Mouse (Mus musculus): Measurements from ENCODE around the gene Brdt. TPM values are rescaled to one million over a fixed set of nuclear protein-coding genes. Genes with fewer than 3 reads are reported as not detected.
A peak's percentile ranks its signal among the peaks of the same experiment; 100 is the strongest.

The Brdt gene
- polyA plus RNA-seq (2012; rRNA removed), result 9.2 and 10.7 TPM in 2 replicates

DNA sequence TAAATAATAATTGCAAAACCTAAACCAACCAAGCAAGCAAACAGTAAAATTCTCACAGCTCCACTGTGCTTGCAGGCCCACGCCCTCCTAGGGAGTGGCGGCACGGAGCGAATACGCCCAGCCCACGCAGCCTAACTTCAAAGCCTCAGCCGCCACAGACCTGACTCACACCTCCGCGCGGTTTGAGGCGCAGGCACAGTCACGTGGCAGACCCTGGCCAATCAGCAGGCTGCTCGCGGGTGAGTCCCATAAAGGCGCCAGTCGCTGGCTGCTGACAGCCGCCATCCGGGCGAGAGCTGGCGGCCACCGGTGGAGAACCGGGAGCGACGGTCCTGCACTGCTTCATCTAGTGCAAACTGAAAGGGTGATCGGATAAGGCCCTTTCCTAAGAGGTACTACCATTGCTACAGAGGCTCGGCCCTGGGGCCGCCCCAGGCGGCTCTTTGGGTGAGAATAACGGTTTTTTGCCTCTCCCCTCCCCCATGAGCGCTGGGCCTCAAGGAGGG is at the start of gene Brdt:
TSS of gene Brdt (plus strand) at position 244 of the 506 bp plus-strand sequence.
- TF ChIP-seq POLR2A (IDR thresholded peaks at IDR 0.05; ENCODE audit: borderline replicate concordance, insufficient read depth, low read length) (no peak), CTCF (IDR thresholded peaks at IDR 0.05; ENCODE audit: borderline replicate concordance, insufficient read depth, low read depth, low read length) (no peak)
- 90% methylated on average over 30 of the region's 30 CpGs for WGBS

DNA sequence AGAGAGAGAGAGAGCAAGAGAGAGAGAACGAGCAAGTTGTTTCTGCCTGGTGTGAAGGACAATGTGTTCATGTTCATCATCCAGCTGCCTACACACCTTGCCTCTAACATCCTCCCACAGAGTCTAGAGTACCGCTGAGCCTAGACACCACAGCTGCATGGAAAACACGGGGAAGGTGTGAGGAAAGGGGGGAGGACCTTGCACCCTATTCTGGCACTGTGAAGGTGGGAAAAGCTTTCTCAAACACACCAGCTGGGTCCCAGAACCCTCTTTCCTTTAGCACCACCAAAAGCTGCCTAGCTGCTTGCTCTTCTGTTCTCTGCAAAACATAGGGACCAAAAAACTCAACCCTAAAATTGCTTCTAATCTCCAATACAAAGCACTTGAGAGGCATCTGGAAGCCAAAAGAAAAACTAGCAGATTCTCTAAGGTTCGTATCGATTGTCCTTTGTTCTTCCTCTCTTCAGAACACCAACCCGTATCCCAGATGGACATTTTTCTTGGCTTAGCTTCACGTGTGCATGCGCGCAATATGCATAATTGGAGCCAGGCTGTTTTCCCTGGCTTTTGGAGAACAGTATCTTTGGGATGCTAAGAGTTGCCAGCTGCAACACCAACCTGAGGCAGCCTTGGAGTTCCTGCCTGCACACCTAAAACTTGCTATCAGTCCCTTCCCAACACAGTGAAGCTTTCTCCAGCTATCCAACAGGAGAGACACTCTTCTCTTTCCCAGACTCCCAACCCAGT is 48.2 kb upstream of the Brdt start:
- Histone ChIP-seq H3K27me3 (ENCODE audit: control insufficient read depth, insufficient read depth, low read length) (no peaks in the 10 kb centered on the region), H3K27ac (ENCODE audit: insufficient read depth, low read length) (no peak overlapping the region), H3K4me1 (ENCODE audit: control insufficient read depth, insufficient read depth, low read length) (peaks cover 36% of the 10 kb centered on the region), H3K4me3 (replicated peaks; ENCODE audit: insufficient read depth, low read depth, low read length) (no peak overlapping the region)
- WGBS, result 35% methylated on average over 9 of the region's 9 CpGs
- peak in 1 of 2 experiments; percentile 66 for DNase-seq
- TF ChIP-seq POLR2A (IDR thresholded peaks at IDR 0.05; ENCODE audit: borderline replicate concordance, insufficient read depth, low read length) (no peak), CTCF (IDR thresholded peaks at IDR 0.05; ENCODE audit: borderline replicate concordance, insufficient read depth, low read depth, low read length) (no peak)

More for the DNA sequence above, at the start of gene Brdt:
- Histone ChIP-seq H3K4me1 (ENCODE audit: control insufficient read depth, insufficient read depth, low read length) (no peaks in the 10 kb centered on the region), H3K27me3 (ENCODE audit: control insufficient read depth, insufficient read depth, low read length) (no peaks in the 10 kb centered on the region), H3K27ac (ENCODE audit: insufficient read depth, low read length) (no peak within 1 kb of the TSS), H3K4me3 (replicated peaks; ENCODE audit: insufficient read depth, low read depth, low read length) (no peak within 1 kb of the TSS)
- no peak for DNase-seq

DNA sequence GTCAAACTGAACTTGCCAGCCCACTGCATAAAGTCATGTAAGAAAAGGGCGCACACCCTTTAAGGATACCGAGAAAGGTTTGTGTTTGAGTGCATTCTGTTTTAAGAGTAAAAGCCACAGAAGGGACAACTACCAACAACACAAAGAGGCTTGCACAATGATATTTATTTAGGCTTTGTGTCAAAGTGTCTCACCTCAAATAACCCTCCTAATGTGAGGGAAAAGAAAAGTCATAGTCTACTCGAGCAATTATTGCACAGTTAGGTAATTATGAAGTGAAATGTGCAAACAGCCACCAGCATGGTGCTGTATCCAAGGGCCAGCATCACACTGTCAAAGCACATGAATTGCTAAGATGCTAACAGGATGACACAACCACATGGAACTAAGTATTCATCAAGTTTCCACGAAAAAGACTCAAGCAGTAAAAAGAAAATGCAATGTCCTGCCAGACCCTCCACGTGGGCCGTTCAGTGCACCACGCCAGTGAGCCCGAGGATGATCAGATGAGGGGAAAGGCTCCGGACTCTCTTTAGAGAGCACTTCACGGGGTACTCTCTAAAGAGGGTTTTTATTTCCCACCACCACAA is 46.9 kb upstream of the Brdt start:
- H3K27ac ChIP-seq (ENCODE audit: insufficient read depth, low read length), result no peak overlapping the region
- no peak for DNase-seq
- no peak overlapping the region for H3K4me3 ChIP-seq (replicated peaks; ENCODE audit: insufficient read depth, low read depth, low read length)
- peaks cover 30% of the 10 kb centered on the region for H3K4me1 ChIP-seq (ENCODE audit: control insufficient read depth, insufficient read depth, low read length)
- WGBS, result 80% methylated on average over 10 of the region's 10 CpGs
- TF ChIP-seq POLR2A (IDR thresholded peaks at IDR 0.05; ENCODE audit: borderline replicate concordance, insufficient read depth, low read length) (no peak), CTCF (IDR thresholded peaks at IDR 0.05; ENCODE audit: borderline replicate concordance, insufficient read depth, low read depth, low read length) (no peak)
- no peaks in the 10 kb centered on the region for H3K27me3 ChIP-seq (ENCODE audit: control insufficient read depth, insufficient read depth, low read length)

DNA sequence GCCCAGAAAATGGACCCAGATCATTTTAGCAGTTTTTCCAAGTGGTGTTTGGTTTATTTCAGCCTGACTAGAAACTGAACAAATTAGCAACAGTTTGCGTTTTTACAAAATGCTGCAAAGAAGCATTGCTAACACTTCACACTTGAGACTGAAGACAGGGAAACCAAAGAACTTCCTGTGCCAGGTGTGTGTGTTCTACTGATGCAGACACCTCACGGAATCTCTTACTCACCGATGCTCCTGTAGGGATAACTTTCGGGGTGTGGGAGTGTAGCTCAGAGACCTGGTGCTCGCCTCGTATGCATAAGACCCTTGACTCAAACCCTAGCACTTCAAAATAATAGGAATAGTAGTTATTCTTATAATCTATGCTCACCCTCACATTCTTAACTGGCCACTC is 45.4 kb upstream of the Brdt start:
- no peak for TF ChIP-seq POLR2A (IDR thresholded peaks at IDR 0.05; ENCODE audit: borderline replicate concordance, insufficient read depth, low read length)
- no peak for TF ChIP-seq CTCF (IDR thresholded peaks at IDR 0.05; ENCODE audit: borderline replicate concordance, insufficient read depth, low read depth, low read length)
- DNase-seq, result no peak
- 91% methylated on average over 6 of the region's 6 CpGs for WGBS

DNA sequence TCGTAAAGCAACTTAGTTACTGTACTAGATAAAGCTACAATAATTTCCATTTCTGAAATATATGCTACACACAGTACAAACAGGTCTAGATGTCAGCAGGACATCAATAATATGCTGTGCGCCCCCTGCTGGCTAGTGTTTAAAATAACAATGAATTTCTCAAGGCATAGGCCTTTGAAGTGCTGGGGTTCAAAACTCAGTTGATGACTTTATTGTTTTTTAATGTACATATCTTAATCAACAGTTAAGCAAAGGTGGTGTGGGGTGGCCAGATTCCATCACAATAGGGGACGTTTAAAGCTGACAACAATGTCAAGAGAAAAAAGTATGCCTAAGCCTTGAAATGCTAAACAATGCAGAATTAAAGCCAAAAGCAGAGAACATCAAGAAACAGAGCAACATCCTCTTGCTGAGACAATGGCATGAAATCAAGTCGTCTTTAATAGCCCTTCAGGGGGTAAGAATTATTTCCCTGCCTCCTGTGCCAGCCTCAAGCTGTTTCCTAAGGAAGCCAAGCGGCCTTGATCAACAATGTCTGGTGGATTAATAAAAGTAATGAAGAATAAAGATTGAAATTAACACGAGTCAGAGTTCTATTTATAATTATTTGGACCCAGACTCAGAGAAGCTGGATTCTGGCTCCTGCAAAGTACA is 43.6 kb upstream of the Brdt start:
- DNase-seq, result peak; percentile 71 to 75
- Histone ChIP-seq H3K27ac (ENCODE audit: insufficient read depth, low read length) (no peak overlapping the region), H3K4me3 (replicated peaks; ENCODE audit: insufficient read depth, low read depth, low read length) (peak overlapping the region; percentile 39), H3K4me1 (ENCODE audit: control insufficient read depth, insufficient read depth, low read length) (peaks cover 16% of the 10 kb centered on the region), H3K27me3 (ENCODE audit: control insufficient read depth, insufficient read depth, low read length) (no peaks in the 10 kb centered on the region)
- 22% methylated on average over 6 of the region's 6 CpGs for WGBS
- TF ChIP-seq POLR2A (IDR thresholded peaks at IDR 0.05; ENCODE audit: borderline replicate concordance, insufficient read depth, low read length), result no peak
- TF ChIP-seq CTCF (IDR thresholded peaks at IDR 0.05; ENCODE audit: borderline replicate concordance, insufficient read depth, low read depth, low read length), result peak; percentile 29; the same call in 1 of the 2 replicates

More for the DNA sequence above, 45.4 kb upstream of the Brdt start:
- Histone ChIP-seq H3K4me3 (replicated peaks; ENCODE audit: insufficient read depth, low read depth, low read length) (no peak overlapping the region), H3K4me1 (ENCODE audit: control insufficient read depth, insufficient read depth, low read length) (peaks cover 24% of the 10 kb centered on the region), H3K27me3 (ENCODE audit: control insufficient read depth, insufficient read depth, low read length) (no peaks in the 10 kb centered on the region), H3K27ac (ENCODE audit: insufficient read depth, low read length) (no peak overlapping the region)

DNA sequence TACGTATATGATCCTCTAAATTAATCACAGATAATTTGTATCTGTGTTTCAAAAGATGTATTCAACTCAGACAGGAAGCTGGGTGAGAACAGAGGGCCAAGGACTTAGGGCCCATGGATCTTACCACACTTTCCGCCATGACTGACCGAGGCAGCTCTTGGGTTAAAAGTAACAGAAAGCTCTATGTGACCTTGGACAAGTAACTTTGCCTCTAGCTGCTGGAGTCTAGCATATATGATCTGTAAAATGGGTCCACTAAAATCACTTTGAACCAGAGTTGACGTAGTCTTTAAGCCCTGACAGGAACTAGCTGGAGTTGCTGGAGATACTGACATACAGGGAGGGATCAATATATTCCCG is 43.1 kb upstream of the Brdt start:
- Histone ChIP-seq H3K27ac (ENCODE audit: insufficient read depth, low read length) (no peak overlapping the region), H3K4me3 (replicated peaks; ENCODE audit: insufficient read depth, low read depth, low read length) (peak overlapping the region; percentile 71), H3K4me1 (ENCODE audit: control insufficient read depth, insufficient read depth, low read length) (peaks cover 11% of the 10 kb centered on the region), H3K27me3 (ENCODE audit: control insufficient read depth, insufficient read depth, low read length) (no peaks in the 10 kb centered on the region)
- 61% methylated on average over 5 of the region's 5 CpGs for WGBS
- TF ChIP-seq CTCF (IDR thresholded peaks at IDR 0.05; ENCODE audit: borderline replicate concordance, insufficient read depth, low read depth, low read length) (no peak), POLR2A (IDR thresholded peaks at IDR 0.05; ENCODE audit: borderline replicate concordance, insufficient read depth, low read length) (no peak)
- DNase-seq, result no peak

DNA sequence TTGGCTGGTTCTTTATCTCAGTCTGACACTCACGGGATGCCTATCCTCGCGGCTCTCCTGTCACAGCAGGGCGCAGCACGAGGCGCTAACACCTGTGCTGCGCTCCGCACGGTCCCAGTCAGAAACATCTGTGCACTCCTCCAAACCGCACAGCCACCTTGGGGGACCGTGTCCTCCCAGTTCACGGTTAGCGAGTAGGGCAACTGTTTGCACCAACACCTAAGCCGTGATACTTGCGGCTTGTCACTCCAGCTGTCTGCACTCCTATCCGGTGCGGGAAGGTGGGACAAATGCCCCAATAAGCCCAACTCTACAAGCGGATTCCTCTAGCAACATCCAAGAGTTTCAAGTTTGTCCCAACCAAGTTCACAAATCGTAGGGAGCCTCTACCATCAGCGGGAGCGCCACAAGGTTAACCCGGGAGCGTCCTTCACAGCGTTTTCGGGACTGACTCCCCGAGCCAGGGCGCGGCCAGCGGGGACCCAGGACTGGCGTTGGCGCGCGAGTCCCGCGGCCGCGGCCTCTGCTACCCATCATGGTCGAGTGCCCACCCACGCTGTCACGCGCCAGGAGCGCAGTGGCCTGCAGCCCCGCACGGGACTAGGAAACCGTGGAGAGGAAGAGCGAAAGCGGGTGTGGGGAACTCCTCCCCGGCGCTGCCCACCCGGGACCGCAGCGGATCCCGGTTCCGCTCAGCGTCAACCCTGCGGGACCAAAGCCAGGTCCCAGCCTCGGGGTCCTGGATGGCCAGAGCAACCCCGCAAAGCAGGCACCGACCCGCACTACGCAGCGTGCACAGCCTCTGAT is 42.3 kb upstream of the Brdt start:
- DNase-seq, result peak in 1 of 2 experiments; percentile 62
- under 1% methylated on average over 62 of the region's 62 CpGs for WGBS
- TF ChIP-seq CTCF (IDR thresholded peaks at IDR 0.05; ENCODE audit: borderline replicate concordance, insufficient read depth, low read depth, low read length) (no peak), POLR2A (IDR thresholded peaks at IDR 0.05; ENCODE audit: borderline replicate concordance, insufficient read depth, low read length) (no peak)
- Histone ChIP-seq H3K4me3 (replicated peaks; ENCODE audit: insufficient read depth, low read depth, low read length) (peak overlapping the region; percentile 71), H3K4me1 (ENCODE audit: control insufficient read depth, insufficient read depth, low read length) (peaks cover 5% of the 10 kb centered on the region; the same call in 1 of the 2 replicates), H3K27ac (ENCODE audit: insufficient read depth, low read length) (peak overlapping the region; percentile 82), H3K27me3 (ENCODE audit: control insufficient read depth, insufficient read depth, low read length) (no peaks in the 10 kb centered on the region)

Measured in cerebellum, adult 2 months (tissue).